Mouse (Mus musculus): ENCODE measurements around the gene Bcam. TPM values are rescaled to one million over a fixed set of nuclear protein-coding genes. Genes with fewer than 3 reads are reported as not detected.

The Bcam gene
- polyA plus RNA-seq, 1 experiment: 20.3 TPM

GRCm38 (mm10) chr7:19741329-19742031, 29.3 kb downstream of the Bcam start:
- Histone ChIP-seq H3K36me3 (ENCODE audit: control insufficient read depth, insufficient read depth, low read length) (peaks cover 49% of the 10 kb centered on the region), H3K27ac (ENCODE audit: insufficient read depth, low read depth, low read length) (no peak overlapping the region), H3K27me3 (ENCODE audit: control insufficient read depth, insufficient read depth, low read length) (no peaks in the 10 kb centered on the region), H3K4me3 (ENCODE audit: low read depth, low read length) (no peak overlapping the region), H3K4me1 (ENCODE audit: control insufficient read depth, insufficient read depth, insufficient read length, low read length) (peaks cover 8% of the 10 kb centered on the region)
- WGBS: 62% methylated on average over 8 of the region's 8 CpGs
- TF ChIP-seq POLR2A (IDR thresholded peaks at IDR 0.05; ENCODE audit: low read depth, low read length) (no peak), CTCF (IDR thresholded peaks at IDR 0.05; ENCODE audit: extremely low read depth, insufficient read length, insufficient replicate concordance, low read depth, low read length) (no peak)

- H3K4me1 ChIP-seq (ENCODE audit: control insufficient read depth, insufficient read depth, insufficient read length, low read length): peaks cover 2% of the 10 kb centered on the region
- H3K27me3 ChIP-seq (ENCODE audit: control insufficient read depth, insufficient read depth, low read length): no peaks in the 10 kb centered on the region
- no peak overlapping the region for H3K27ac ChIP-seq (ENCODE audit: insufficient read depth, low read depth, low read length)
- H3K4me3 ChIP-seq (ENCODE audit: low read depth, low read length): no peak overlapping the region
- no peak for TF ChIP-seq POLR2A (IDR thresholded peaks at IDR 0.05; ENCODE audit: low read depth, low read length)
- peak; percentile 49 for TF ChIP-seq CTCF (IDR thresholded peaks at IDR 0.05; ENCODE audit: extremely low read depth, insufficient read length, insufficient replicate concordance, low read depth, low read length)
- WGBS: 85% methylated on average over 11 of the region's 11 CpGs
- peaks cover 53% of the 10 kb centered on the region for H3K36me3 ChIP-seq (ENCODE audit: control insufficient read depth, insufficient read depth, low read length)
These were observed 30.5 kb downstream of the Bcam start for GRCm38 (mm10) chr7:19740269-19740668.

- H3K27ac ChIP-seq (ENCODE audit: insufficient read depth, low read depth, low read length): no peak overlapping the region
- TF ChIP-seq CTCF (IDR thresholded peaks at IDR 0.05; ENCODE audit: extremely low read depth, insufficient read length, insufficient replicate concordance, low read depth, low read length) (peak; percentile 18; the same call in 1 of the 2 replicates), POLR2A (IDR thresholded peaks at IDR 0.05; ENCODE audit: low read depth, low read length) (no peak)
- no peaks in the 10 kb centered on the region for H3K27me3 ChIP-seq (ENCODE audit: control insufficient read depth, insufficient read depth, low read length)
- H3K4me3 ChIP-seq (ENCODE audit: low read depth, low read length): no peak overlapping the region
- peaks cover under 1% of the 10 kb centered on the region for H3K4me1 ChIP-seq (ENCODE audit: control insufficient read depth, insufficient read depth, insufficient read length, low read length)
- 85% methylated on average over 3 of the region's 3 CpGs for WGBS
- peaks cover 58% of the 10 kb centered on the region for H3K36me3 ChIP-seq (ENCODE audit: control insufficient read depth, insufficient read depth, low read length)
These were observed 32.0 kb downstream of the Bcam start for GRCm38 (mm10) chr7:19738771-19739170.

- no peaks in the 10 kb centered on the region for H3K27me3 ChIP-seq (ENCODE audit: control insufficient read depth, insufficient read depth, low read length)
- TF ChIP-seq POLR2A (IDR thresholded peaks at IDR 0.05; ENCODE audit: low read depth, low read length) (no peak), CTCF (IDR thresholded peaks at IDR 0.05; ENCODE audit: extremely low read depth, insufficient read length, insufficient replicate concordance, low read depth, low read length) (no peak)
- WGBS: 79% methylated on average over 16 of the region's 16 CpGs
- no peak overlapping the region for H3K27ac ChIP-seq (ENCODE audit: insufficient read depth, low read depth, low read length)
- H3K4me3 ChIP-seq (ENCODE audit: low read depth, low read length): no peak overlapping the region
- H3K36me3 ChIP-seq (ENCODE audit: control insufficient read depth, insufficient read depth, low read length): peaks cover 64% of the 10 kb centered on the region
- H3K4me1 ChIP-seq (ENCODE audit: control insufficient read depth, insufficient read depth, insufficient read length, low read length): peaks cover 2% of the 10 kb centered on the region; the same call in 1 of the 2 replicates
These were observed 34.3 kb downstream of the Bcam start for GRCm38 (mm10) chr7:19736389-19737057.

- Histone ChIP-seq H3K27ac (ENCODE audit: insufficient read depth, low read depth, low read length) (no peak overlapping the region), H3K4me3 (ENCODE audit: low read depth, low read length) (no peak overlapping the region), H3K4me1 (ENCODE audit: control insufficient read depth, insufficient read depth, insufficient read length, low read length) (0 out of 2 replicates have a peak, but pooled peaks cover 2% of the 10 kb centered on the region), H3K27me3 (ENCODE audit: control insufficient read depth, insufficient read depth, low read length) (no peaks in the 10 kb centered on the region), H3K36me3 (ENCODE audit: control insufficient read depth, insufficient read depth, low read length) (peaks cover 74% of the 10 kb centered on the region)
- WGBS: 92% methylated on average over 10 of the region's 10 CpGs
- TF ChIP-seq CTCF (IDR thresholded peaks at IDR 0.05; ENCODE audit: extremely low read depth, insufficient read length, insufficient replicate concordance, low read depth, low read length): no peak
- TF ChIP-seq POLR2A (IDR thresholded peaks at IDR 0.05; ENCODE audit: low read depth, low read length): no peak
These were observed 36.6 kb downstream of the Bcam start for GRCm38 (mm10) chr7:19734178-19734666.

- Histone ChIP-seq H3K27me3 (ENCODE audit: control insufficient read depth, insufficient read depth, low read length) (no peaks in the 10 kb centered on the region), H3K4me3 (ENCODE audit: low read depth, low read length) (no peak overlapping the region), H3K4me1 (ENCODE audit: control insufficient read depth, insufficient read depth, insufficient read length, low read length) (0 out of 2 replicates have a peak, but pooled peaks cover 4% of the 10 kb centered on the region), H3K27ac (ENCODE audit: insufficient read depth, low read depth, low read length) (no peak overlapping the region), H3K36me3 (ENCODE audit: control insufficient read depth, insufficient read depth, low read length) (peaks cover 69% of the 10 kb centered on the region)
- TF ChIP-seq CTCF (IDR thresholded peaks at IDR 0.05; ENCODE audit: extremely low read depth, insufficient read length, insufficient replicate concordance, low read depth, low read length) (no peak), POLR2A (IDR thresholded peaks at IDR 0.05; ENCODE audit: low read depth, low read length) (no peak)
- 89% methylated on average over 4 of the region's 4 CpGs for WGBS
These were observed 44.3 kb downstream of the Bcam start for GRCm38 (mm10) chr7:19726541-19726940.

GRCm38 (mm10) chr7:19724167-19724566, 46.6 kb downstream of the Bcam start:
- WGBS: 60% methylated on average over 12 of the region's 12 CpGs

More at GRCm38 (mm10) chr7:19724167-19724566, 46.6 kb downstream of the Bcam start:
- Histone ChIP-seq H3K4me1 (ENCODE audit: control insufficient read depth, insufficient read depth, insufficient read length, low read length) (0 out of 2 replicates have a peak, but pooled peaks cover 4% of the 10 kb centered on the region), H3K36me3 (ENCODE audit: control insufficient read depth, insufficient read depth, low read length) (peaks cover 55% of the 10 kb centered on the region), H3K27me3 (ENCODE audit: control insufficient read depth, insufficient read depth, low read length) (no peaks in the 10 kb centered on the region), H3K27ac (ENCODE audit: insufficient read depth, low read depth, low read length) (no peak overlapping the region), H3K4me3 (ENCODE audit: low read depth, low read length) (no peak overlapping the region)
- TF ChIP-seq CTCF (IDR thresholded peaks at IDR 0.05; ENCODE audit: extremely low read depth, insufficient read length, insufficient replicate concordance, low read depth, low read length): no peak
- no peak for TF ChIP-seq POLR2A (IDR thresholded peaks at IDR 0.05; ENCODE audit: low read depth, low read length)

Data from small intestine, adult 2 months (tissue).